Mouse (Mus musculus): ENCODE results near the gene Samd10.

The Samd10 gene

GRCm38 (mm10) chr2:181598454-181599351 is at the start of gene Samd10:
Gene Samd10, minus strand, starts transcription at chr2:181599212.
- DNase-seq, result peak; percentile 73 to 80

- no peak for DNase-seq
These were observed 47.8 kb upstream of the Samd10 start for GRCm38 (mm10) chr2:181646626-181647472.

- DNase-seq, result no peak
These were observed 46.7 kb upstream of the Samd10 start for GRCm38 (mm10) chr2:181645666-181646065.

GRCm38 (mm10) chr2:181644361-181644760 is 45.3 kb upstream of the Samd10 start:
- peak; percentile 41 to 54 for DNase-seq

GRCm38 (mm10) chr2:181635865-181636264 is 36.9 kb upstream of the Samd10 start:
- no peak for DNase-seq

GRCm38 (mm10) chr2:181632624-181633023 is 33.6 kb upstream of the Samd10 start:
- no peak for DNase-seq

- DNase-seq, result no peak
These were observed 29.5 kb upstream of the Samd10 start for GRCm38 (mm10) chr2:181628471-181628870.

GRCm38 (mm10) chr2:181623401-181623800 is 24.4 kb upstream of the Samd10 start:
- peak in 1 of 2 experiments; percentile 28 for DNase-seq

GRCm38 (mm10) chr2:181618761-181619495 is 19.9 kb upstream of the Samd10 start:
- DNase-seq, result no peak

GRCm38 (mm10) chr2:181602367-181602766 is 3.4 kb upstream of the Samd10 start:
- DNase-seq, result no peak

- DNase-seq, result no peak
These were observed 2.7 kb upstream of the Samd10 start for GRCm38 (mm10) chr2:181601751-181602145.

- DNase-seq, result peak; percentile 97
These were observed 2.1 kb upstream of the Samd10 start for GRCm38 (mm10) chr2:181600828-181601750.

- DNase-seq, result no peak
These were observed 1.3 kb upstream of the Samd10 start for GRCm38 (mm10) chr2:181600226-181600758.

- DNase-seq, result peak in 1 of 2 experiments; percentile 21
These were observed 1.5 kb downstream of the Samd10 start for GRCm38 (mm10) chr2:181597378-181598061.

GRCm38 (mm10) chr2:181596221-181596960 is 2.6 kb downstream of the Samd10 start:
- DNase-seq, result peak; percentile 3 to 21

- peak in 1 of 2 experiments; percentile 46 for DNase-seq
These were observed 3.9 kb downstream of the Samd10 start for GRCm38 (mm10) chr2:181594946-181595696.

GRCm38 (mm10) chr2:181593937-181594336 is 5.1 kb downstream of the Samd10 start:
- DNase-seq, result peak in 1 of 2 experiments; percentile 3

- DNase-seq, result no peak
These were observed 6.0 kb downstream of the Samd10 start for GRCm38 (mm10) chr2:181593042-181593421.
